ENCODE assay signal across 18 mouse cellular contexts in genomic region chr17:50499091-50499790, GRCm38 (mm10). TPM values are rescaled to one million over a fixed set of nuclear protein-coding genes. Genes with fewer than 3 reads are reported as not detected.
DNase-seq lines count a peak whose midpoint lies in the region; ATAC-seq and TF ChIP-seq lines count a peak whose summit lies in the region.
"Had no signal": no experiment of that assay in that cellular context is flagged by ENCODE, and none has a peak within 500 bp of the region (broad histone marks: within the 10 kb centered on the region; RNA-seq: fewer than 3 reads in every experiment).

No protein-coding gene starts in this region.

- H3K4me1 ChIP-seq in forebrain, embryonic 11.5 days (replicated peaks; ENCODE audit: control insufficient read depth, insufficient read depth, low read length): peaks cover 11% of the 10 kb centered on the region; the same call in 1 of the 2 replicates
- peaks cover 6% of the 10 kb centered on the region; the same call in 1 of the 2 replicates for H3K4me1 ChIP-seq in forebrain, postnatal 0 days (ENCODE audit: insufficient read depth)
- H3K4me1 ChIP-seq: hindbrain, embryonic 15.5 days; liver, embryonic 13.5 days had no signal

- H3K36me3 ChIP-seq in forebrain, embryonic 11.5 days (ENCODE audit: control insufficient read depth, insufficient read depth, low read length): no peaks in the 10 kb centered on the region
- H3K36me3 ChIP-seq in forebrain, postnatal 0 days (ENCODE audit: insufficient read depth): no peaks in the 10 kb centered on the region
- H3K36me3 ChIP-seq: hindbrain, embryonic 15.5 days; liver, embryonic 13.5 days; midbrain, embryonic 12.5 days; neural tube, embryonic 13.5 days had no signal

- ATAC-seq in forebrain, embryonic 11.5 days (replicated peaks; ENCODE audit: low FRiP score): peak; percentile 40; the same call in 1 of the 2 replicates
- ATAC-seq in forebrain, postnatal 0 days: no peak

- H3K4me3 ChIP-seq in forebrain, embryonic 11.5 days (ENCODE audit: low read depth, low read length): no peak overlapping the region
- H3K4me3 ChIP-seq in forebrain, postnatal 0 days (ENCODE audit: low read depth, low read length): no peak overlapping the region
- H3K4me3 ChIP-seq: hindbrain, embryonic 15.5 days; liver, embryonic 13.5 days; midbrain, embryonic 12.5 days; neural tube, embryonic 13.5 days had no signal

- no peak overlapping the region for H3K4me2 ChIP-seq in forebrain, embryonic 11.5 days (ENCODE audit: low read depth, low read length, severe bottlenecking)
- H3K4me2 ChIP-seq in forebrain, postnatal 0 days (ENCODE audit: low read depth): no peak overlapping the region
- H3K4me2 ChIP-seq: hindbrain, embryonic 15.5 days; liver, embryonic 13.5 days; midbrain, embryonic 12.5 days; neural tube, embryonic 13.5 days had no signal

- TF ChIP-seq CTCF in forebrain, postnatal 0 days (IDR thresholded peaks at IDR 0.05; ENCODE audit: low read depth): no peak

- no peak overlapping the region for H3K9ac ChIP-seq in forebrain, embryonic 11.5 days (ENCODE audit: low read length)
- H3K9ac ChIP-seq in forebrain, postnatal 0 days: no peak overlapping the region
- H3K9ac ChIP-seq: hindbrain, embryonic 15.5 days; liver, embryonic 13.5 days; midbrain, embryonic 12.5 days; neural tube, embryonic 13.5 days had no signal

- no peaks in the 10 kb centered on the region; the same call in 1 of the 2 replicates for H3K27me3 ChIP-seq in forebrain, embryonic 11.5 days (ENCODE audit: control insufficient read depth, insufficient read depth, low read length)
- no peaks in the 10 kb centered on the region for H3K27me3 ChIP-seq in forebrain, postnatal 0 days (ENCODE audit: insufficient read depth, low read length)
- H3K27me3 ChIP-seq: hindbrain, embryonic 15.5 days; neural tube, embryonic 13.5 days had no signal

- H3K27ac ChIP-seq in forebrain, embryonic 11.5 days (ENCODE audit: low read depth, low read length): 0 out of 2 replicates have a peak overlapping the region, but pooled peaks have one; percentile 12
- no peak overlapping the region for H3K27ac ChIP-seq in forebrain, postnatal 0 days (ENCODE audit: low read depth, low read length)
- H3K27ac ChIP-seq: hindbrain, embryonic 15.5 days; liver, embryonic 13.5 days; midbrain, embryonic 12.5 days; neural tube, embryonic 13.5 days had no signal

- no peak for DNase-seq in forebrain, embryonic 11.5 days (ENCODE audit: low spot score)
- no peak for DNase-seq in forebrain, postnatal 0 days
- DNase-seq in CD4-positive helper T cell, adult 2 months (ENCODE audit: low read depth, low spot score): peak; percentile 39
- peak; percentile 57 for DNase-seq in embryo, embryonic 10.5 days (ENCODE audit: low spot score)
- DNase-seq in mesoderm, embryonic 11.5 days (ENCODE audit: low read depth, low spot score): peak; percentile 33
- DNase-seq in adrenal gland, postnatal 14 days: no peak
- DNase-seq in thymus, postnatal 25 days: no peak
- DNase-seq in lung, postnatal 14 days: no peak
- DNase-seq: cerebellum, adult 11 months; heart, postnatal 10 days; kidney, adult 2 months; layer of hippocampus, postnatal 36 days; liver, embryonic 13.5 days; right cerebral cortex, postnatal 4 days; thymus, postnatal 36 days had no signal

- H3K9me3 ChIP-seq in forebrain, embryonic 11.5 days (ENCODE audit: control insufficient read depth, low read length): no peaks in the 10 kb centered on the region
- H3K9me3 ChIP-seq in forebrain, postnatal 0 days (ENCODE audit: low read length): no peaks in the 10 kb centered on the region
- H3K9me3 ChIP-seq: hindbrain, embryonic 15.5 days; liver, embryonic 13.5 days; midbrain, embryonic 12.5 days; neural tube, embryonic 13.5 days had no signal

- 49% methylated on average over 16 of the region's 16 CpGs for WGBS in forebrain, embryonic 11.5 days
- WGBS in forebrain, postnatal 0 days: 62% methylated on average over 16 of the region's 16 CpGs

RNA-seq across cellular contexts. Expression of gene Plcl2, which starts 10.0 kb away (rescaled TPM):
- 7.6 and 7.7 TPM in 2 replicates for polyA plus RNA-seq in forebrain, embryonic 11.5 days (2014; fragmentation: Nextera tagmentation; extraction: Ambion mirVana)
- total RNA-seq in forebrain, postnatal 0 days (2014; rRNA removed): 59.3 and 65.6 TPM in 2 replicates
- 9.6 and 9.8 TPM in 2 replicates for polyA plus RNA-seq in forebrain, postnatal 0 days (2015; fragmentation: Nextera tagmentation; extraction: Ambion mirVana)
- 53.1 and 57.6 TPM in 2 replicates for total RNA-seq in adrenal gland, postnatal 14 days (2021)

Comparison
In these comparisons a context has a peak if more than half of its experiments do, and no peak if none do; other contexts are left out.
1. DNase-seq: peak in CD4-positive helper T cell, adult 2 months (single experiment), embryo, embryonic 10.5 days (single experiment) and mesoderm, embryonic 11.5 days (single experiment); none in forebrain, embryonic 11.5 days (single experiment), forebrain, postnatal 0 days (single experiment), adrenal gland, postnatal 14 days (single experiment), thymus, postnatal 25 days (single experiment) and lung, postnatal 14 days (single experiment).